Mouse (Mus musculus) kidney, embryonic 15.5 days (tissue): ENCODE measurements around the gene Vav2. TPM values are rescaled to one million over a fixed set of nuclear protein-coding genes. Genes with fewer than 3 reads are reported as not detected.
A peak's percentile ranks its signal among the peaks of the same experiment; 100 is the strongest.

Experiments used
- ATAC-seq: fragments of 200-750 bp; cut with Nextera tagmentation; replicated peaks from 2 replicates; pipeline ENCODE4 v1.8.0; 2017; ENCODE audit warnings: moderate TSS enrichment; ENCODE audit not compliant: low FRiP score
- H3K27ac ChIP-seq: fragments of 300-500 bp; sonication (generic); 2 replicates; pipeline ENCODE4 v1.5.1; 2015; ENCODE audit warnings: mild to moderate bottlenecking, inconsistent platforms
- H3K27me3 ChIP-seq: fragments of 300-500 bp; sonication (generic); 2 replicates; pipeline ENCODE4 v1.6.1; 2015; ENCODE audit warnings: inconsistent platforms
- H3K36me3 ChIP-seq: fragments of 300-500 bp; sonication (generic); 2 replicates; pipeline ENCODE4 v1.6.1; 2015; ENCODE audit warnings: inconsistent platforms
- H3K4me1 ChIP-seq: fragments of 300-500 bp; sonication (generic); 2 replicates; pipeline ENCODE4 v1.6.1; 2015; ENCODE audit warnings: inconsistent platforms
- H3K4me2 ChIP-seq: fragments of 300-500 bp; sonication (generic); 2 replicates; pipeline ENCODE4 v1.6.1; 2015; ENCODE audit warnings: moderate library complexity, mild to moderate bottlenecking, inconsistent platforms
- H3K4me3 ChIP-seq: fragments of 300-500 bp; sonication (generic); replicated peaks from 2 replicates; pipeline ENCODE4 v1.5.1; 2015; ENCODE audit warnings: mild to moderate bottlenecking, inconsistent platforms
- H3K9ac ChIP-seq: fragments of 300-500 bp; sonication (generic); 2 replicates; pipeline ENCODE4 v1.6.1; 2015; ENCODE audit warnings: mild to moderate bottlenecking, inconsistent platforms
- H3K9me3 ChIP-seq: fragments of 300-500 bp; sonication (generic); replicated peaks from 2 replicates; pipeline ENCODE4 v1.6.1; 2016; ENCODE audit warnings: inconsistent platforms
- WGBS: fragments of 180-500 bp; shearing (Covaris S2); methylation state at CpG from one replicate; pipeline ENCODE4 v1.1.7; 2015; ENCODE audit warnings: mixed read lengths; 5-methylcytosine and 5-hydroxymethylcytosine counted together
- polyA plus RNA-seq: library from polyadenylated mRNA; unstranded; fragments of >200 nt; fragmentation: Nextera tagmentation; extraction: Ambion mirVana; gene quantifications from 2 replicates; pipeline ENCODE4 v1.2.1, GENCODE M21; 2015

Gene Vav2
- polyA plus RNA-seq, 1 experiment from 2014 or later: 8.3 TPM

DNA sequence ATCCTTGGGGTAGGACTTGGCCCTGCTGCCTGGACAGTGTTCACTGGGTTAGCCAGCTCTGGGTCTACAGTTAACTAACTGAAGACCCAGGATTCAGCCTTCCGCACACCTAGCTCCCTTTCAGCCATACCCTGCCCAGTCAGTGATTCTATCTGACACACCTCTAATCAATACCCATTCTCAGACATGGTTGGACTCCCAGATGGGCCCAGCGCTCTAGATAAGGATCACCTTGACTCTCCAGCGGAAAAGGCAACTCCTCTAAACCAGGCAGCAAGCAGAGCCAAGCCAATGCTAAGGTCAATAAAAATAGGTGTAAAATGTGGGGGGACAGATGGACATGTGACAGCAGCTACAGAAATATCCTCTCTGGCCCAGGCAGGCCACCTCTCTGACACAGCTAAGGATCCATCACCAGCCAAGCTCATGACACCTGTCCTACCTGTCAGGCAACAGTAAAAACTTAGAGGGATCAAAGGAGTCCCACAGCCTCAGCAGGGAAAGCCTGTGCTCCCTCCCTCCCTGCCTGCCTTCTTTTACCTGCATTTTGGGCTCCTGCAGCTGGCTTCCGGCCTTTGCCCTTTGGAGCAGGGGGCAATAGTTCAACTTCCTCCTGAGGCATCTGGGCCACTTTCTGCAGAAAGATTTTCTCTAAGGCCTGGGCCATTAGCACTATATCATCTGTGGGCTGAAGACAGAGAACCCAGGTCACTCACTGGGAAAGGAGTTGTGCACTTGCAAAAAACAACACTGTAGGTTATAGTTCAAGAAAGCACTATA lies 35.2 kb upstream of the Vav2 start:
- no peaks in the 10 kb centered on the region for H3K9me3 ChIP-seq
- no peak overlapping the region for H3K4me3 ChIP-seq
- H3K27ac ChIP-seq: no peak overlapping the region
- peaks cover 96% of the 10 kb centered on the region for H3K36me3 ChIP-seq
- 80% methylated on average over 4 of the region's 4 CpGs for WGBS
- ATAC-seq: no peak
- peaks cover 5% of the 10 kb centered on the region; the same call in 1 of the 2 replicates for H3K4me1 ChIP-seq
- no peaks in the 10 kb centered on the region for H3K27me3 ChIP-seq
- H3K9ac ChIP-seq: no peak overlapping the region
- H3K4me2 ChIP-seq: no peak overlapping the region

DNA sequence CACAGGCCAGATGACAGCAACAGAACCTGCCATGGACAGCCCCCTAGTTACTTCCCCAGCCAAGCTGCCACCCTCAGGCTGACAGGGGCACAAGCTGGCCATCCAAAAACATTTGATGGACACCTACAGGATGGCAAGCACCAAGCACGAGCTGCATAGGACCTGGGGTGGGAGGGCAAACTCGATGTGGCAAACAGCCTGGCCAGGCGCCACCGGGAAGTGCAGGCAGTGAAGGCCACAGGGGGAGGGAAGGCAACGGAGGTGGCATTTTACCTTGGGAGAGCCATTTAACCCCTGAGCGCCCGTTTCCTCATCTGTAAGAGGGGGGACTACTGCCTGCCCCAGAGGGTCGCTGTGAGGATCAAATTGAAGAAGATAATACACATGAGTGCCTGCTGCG lies 33.8 kb upstream of the Vav2 start:
- no peak overlapping the region for H3K9ac ChIP-seq
- H3K36me3 ChIP-seq: peaks cover 98% of the 10 kb centered on the region
- H3K27ac ChIP-seq: no peak overlapping the region
- H3K27me3 ChIP-seq: no peaks in the 10 kb centered on the region
- H3K4me3 ChIP-seq: no peak overlapping the region
- H3K9me3 ChIP-seq: no peaks in the 10 kb centered on the region
- 64% methylated on average over 9 of the region's 9 CpGs for WGBS
- H3K4me2 ChIP-seq: no peak overlapping the region
- H3K4me1 ChIP-seq: no peaks in the 10 kb centered on the region
- ATAC-seq: no peak

DNA sequence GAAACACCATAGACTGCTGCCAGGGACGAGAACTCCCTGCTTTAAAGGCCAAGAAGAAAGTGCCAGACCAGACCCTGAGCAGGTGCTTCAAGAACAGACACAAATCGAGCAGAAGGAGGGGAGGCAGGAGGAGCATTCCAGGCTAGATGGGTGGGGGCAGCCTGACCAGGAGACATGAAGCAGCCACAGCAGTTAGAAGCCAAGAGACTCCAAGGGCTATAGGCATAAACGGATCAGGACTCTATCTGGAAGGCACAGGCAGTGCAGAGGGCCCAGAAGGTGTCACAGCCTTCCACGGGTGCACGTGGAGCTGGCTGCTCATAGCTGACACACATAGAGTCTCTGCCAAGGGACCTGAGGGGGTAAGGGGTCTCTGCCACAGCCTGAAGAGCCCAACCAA lies 33.3 kb upstream of the Vav2 start:
- Histone ChIP-seq H3K27ac (no peak overlapping the region), H3K4me2 (no peak overlapping the region), H3K27me3 (no peaks in the 10 kb centered on the region), H3K9ac (no peak overlapping the region), H3K36me3 (peaks cover 98% of the 10 kb centered on the region), H3K4me3 (no peak overlapping the region), H3K9me3 (no peaks in the 10 kb centered on the region), H3K4me1 (no peaks in the 10 kb centered on the region)
- ATAC-seq: no peak
- WGBS: 90% methylated on average over 5 of the region's 5 CpGs

DNA sequence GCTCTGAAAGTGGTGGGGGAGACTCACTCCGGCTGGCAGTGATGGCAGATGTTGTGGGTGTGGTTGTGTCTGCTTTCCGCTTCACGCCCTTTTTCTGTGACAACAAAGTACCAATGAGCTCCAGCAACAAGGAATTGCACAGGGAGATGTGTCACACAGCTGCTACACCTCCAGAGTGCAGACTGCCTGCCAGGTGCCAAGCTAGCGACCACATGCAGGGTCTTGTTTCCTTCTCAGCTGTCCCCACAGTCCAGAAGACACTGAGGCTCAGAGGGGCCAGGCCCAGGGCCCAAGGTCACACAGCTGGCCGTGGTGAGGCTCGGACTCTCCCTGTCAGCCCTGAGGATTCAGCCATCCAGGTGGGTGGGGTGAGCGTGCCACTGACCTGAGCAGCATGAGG lies 32.9 kb upstream of the Vav2 start:
- no peak overlapping the region for H3K27ac ChIP-seq
- H3K36me3 ChIP-seq: peaks cover 100% of the 10 kb centered on the region
- no peak overlapping the region for H3K4me2 ChIP-seq
- no peaks in the 10 kb centered on the region for H3K4me1 ChIP-seq
- no peaks in the 10 kb centered on the region for H3K9me3 ChIP-seq
- no peak for ATAC-seq
- H3K4me3 ChIP-seq: no peak overlapping the region
- WGBS: 80% methylated on average over 7 of the region's 7 CpGs
- no peaks in the 10 kb centered on the region for H3K27me3 ChIP-seq
- no peak overlapping the region for H3K9ac ChIP-seq

DNA sequence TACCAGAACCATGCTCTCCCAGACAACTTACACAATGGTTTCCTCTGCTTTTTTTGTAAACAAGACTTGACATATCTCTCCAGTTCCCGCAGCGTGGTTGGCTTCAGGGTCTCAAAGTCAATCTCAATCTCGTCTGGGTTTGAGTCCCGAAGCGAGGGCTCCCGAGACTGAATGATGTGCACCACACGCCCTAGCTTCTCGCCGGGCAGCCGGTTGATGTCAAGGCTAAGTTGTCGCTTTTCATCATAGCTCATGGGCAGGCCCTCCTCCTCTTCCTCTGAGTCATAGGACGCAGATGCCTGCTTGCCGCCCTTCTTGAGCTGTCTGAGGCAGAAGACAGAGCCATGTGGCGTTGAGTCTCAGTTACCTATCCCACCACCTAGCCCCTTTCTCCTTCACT lies 23.4 kb upstream of the Vav2 start:
- Histone ChIP-seq H3K27me3 (no peaks in the 10 kb centered on the region), H3K4me2 (no peak overlapping the region), H3K9me3 (no peaks in the 10 kb centered on the region), H3K9ac (no peak overlapping the region), H3K27ac (no peak overlapping the region), H3K4me3 (no peak overlapping the region), H3K4me1 (no peaks in the 10 kb centered on the region), H3K36me3 (peaks cover 100% of the 10 kb centered on the region)
- 86% methylated on average over 14 of the region's 14 CpGs for WGBS
- ATAC-seq: no peak

DNA sequence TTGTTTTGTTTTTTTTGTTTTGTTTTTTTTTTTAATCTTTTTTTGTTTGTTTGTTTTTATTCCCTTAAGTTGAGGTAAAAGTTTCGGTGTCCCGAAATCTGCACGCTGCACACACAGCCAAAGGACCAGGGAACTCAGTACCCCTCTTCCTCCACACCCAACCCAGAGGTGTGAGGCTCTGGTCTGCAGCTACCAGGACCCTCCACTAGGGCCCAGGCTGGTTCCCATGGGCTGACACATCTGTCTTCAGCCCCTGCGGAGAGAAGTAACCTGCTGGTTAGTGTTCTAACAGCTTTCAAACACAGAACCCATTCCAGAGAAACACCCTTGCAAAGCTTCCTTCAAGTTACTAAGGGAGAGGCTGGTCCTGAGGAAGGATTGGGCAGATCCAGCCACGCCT lies 20.9 kb upstream of the Vav2 start:
- no peaks in the 10 kb centered on the region for H3K27me3 ChIP-seq
- H3K36me3 ChIP-seq: peaks cover 89% of the 10 kb centered on the region
- no peak overlapping the region for H3K4me2 ChIP-seq
- no peaks in the 10 kb centered on the region for H3K9me3 ChIP-seq
- ATAC-seq: no peak
- no peak overlapping the region for H3K27ac ChIP-seq
- 90% methylated on average over 5 of the region's 5 CpGs for WGBS
- no peak overlapping the region for H3K9ac ChIP-seq
- H3K4me3 ChIP-seq: no peak overlapping the region
- peaks cover 7% of the 10 kb centered on the region for H3K4me1 ChIP-seq

DNA sequence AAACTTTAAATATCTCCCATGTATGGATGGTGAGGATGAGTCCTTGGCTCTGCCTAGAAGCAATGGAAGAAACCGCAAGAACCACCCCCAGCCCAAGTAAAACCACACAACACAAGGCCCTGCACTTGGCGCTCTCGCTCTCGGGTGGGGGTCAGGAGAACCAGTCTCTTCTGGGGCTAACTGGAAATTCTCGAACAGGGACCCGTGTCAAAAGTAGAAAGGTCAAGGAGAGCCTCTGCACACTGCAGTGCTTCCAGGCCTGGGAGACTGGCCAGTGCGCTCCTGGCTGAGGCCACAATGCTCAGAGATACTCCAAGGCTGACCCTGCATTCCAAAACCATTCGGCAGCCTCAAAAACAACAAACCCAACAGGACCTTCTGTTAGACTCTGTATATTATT lies 20.0 kb upstream of the Vav2 start:
- H3K9ac ChIP-seq: no peak overlapping the region
- H3K9me3 ChIP-seq: no peaks in the 10 kb centered on the region
- no peaks in the 10 kb centered on the region for H3K27me3 ChIP-seq
- H3K4me3 ChIP-seq: no peak overlapping the region
- no peak for ATAC-seq
- H3K4me2 ChIP-seq: no peak overlapping the region
- peaks cover 14% of the 10 kb centered on the region for H3K4me1 ChIP-seq
- 91% methylated on average over 8 of the region's 8 CpGs for WGBS
- peaks cover 79% of the 10 kb centered on the region for H3K36me3 ChIP-seq
- H3K27ac ChIP-seq: no peak overlapping the region

DNA sequence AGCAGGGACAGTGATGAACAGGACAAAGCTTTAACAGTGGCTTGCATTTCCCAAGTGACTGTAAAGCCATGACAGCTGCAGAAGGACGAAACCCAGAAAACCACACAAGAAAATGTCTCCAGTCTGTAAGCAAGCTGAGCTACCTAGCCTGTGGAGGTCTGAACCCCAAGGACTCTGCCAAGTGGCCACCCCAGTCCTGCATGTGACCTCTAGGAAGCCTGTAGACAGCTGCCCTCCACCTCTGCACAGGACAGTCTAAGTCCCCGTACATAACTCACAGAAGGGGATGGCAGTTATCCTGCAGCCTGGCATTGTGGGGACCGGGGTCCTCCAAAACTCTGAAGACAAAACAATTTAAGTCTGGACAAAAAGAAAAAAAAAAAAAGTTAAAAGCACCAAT lies 19.1 kb upstream of the Vav2 start:
- Histone ChIP-seq H3K9me3 (no peaks in the 10 kb centered on the region), H3K4me2 (no peak overlapping the region), H3K4me3 (no peak overlapping the region), H3K4me1 (peaks cover 16% of the 10 kb centered on the region), H3K36me3 (peaks cover 70% of the 10 kb centered on the region), H3K27ac (no peak overlapping the region), H3K27me3 (no peaks in the 10 kb centered on the region), H3K9ac (no peak overlapping the region)
- 86% methylated on average over 3 of the region's 3 CpGs for WGBS
- ATAC-seq: no peak

DNA sequence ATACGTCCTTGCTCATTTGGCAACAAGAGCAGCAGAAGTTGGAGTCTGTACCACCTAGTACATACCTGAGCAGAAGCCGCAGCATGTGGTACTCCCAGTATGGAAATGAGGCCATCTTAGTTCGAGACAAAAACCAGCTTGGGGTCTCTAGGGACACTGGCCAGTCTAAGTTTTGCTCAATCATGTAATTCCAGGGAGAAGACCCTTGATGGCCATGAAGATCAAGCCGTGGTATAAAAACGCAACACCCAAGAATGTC lies 16.5 kb upstream of the Vav2 start:
- Histone ChIP-seq H3K9ac (no peak overlapping the region), H3K27me3 (no peaks in the 10 kb centered on the region), H3K4me1 (peaks cover 17% of the 10 kb centered on the region), H3K36me3 (peaks cover 45% of the 10 kb centered on the region), H3K4me2 (peak overlapping the region; percentile 81), H3K4me3 (peak overlapping the region; percentile 72; the same call in 1 of the 2 replicates), H3K27ac (no peak overlapping the region), H3K9me3 (no peaks in the 10 kb centered on the region)
- no peak for ATAC-seq
- WGBS: 76% methylated on average over 5 of the region's 5 CpGs

DNA sequence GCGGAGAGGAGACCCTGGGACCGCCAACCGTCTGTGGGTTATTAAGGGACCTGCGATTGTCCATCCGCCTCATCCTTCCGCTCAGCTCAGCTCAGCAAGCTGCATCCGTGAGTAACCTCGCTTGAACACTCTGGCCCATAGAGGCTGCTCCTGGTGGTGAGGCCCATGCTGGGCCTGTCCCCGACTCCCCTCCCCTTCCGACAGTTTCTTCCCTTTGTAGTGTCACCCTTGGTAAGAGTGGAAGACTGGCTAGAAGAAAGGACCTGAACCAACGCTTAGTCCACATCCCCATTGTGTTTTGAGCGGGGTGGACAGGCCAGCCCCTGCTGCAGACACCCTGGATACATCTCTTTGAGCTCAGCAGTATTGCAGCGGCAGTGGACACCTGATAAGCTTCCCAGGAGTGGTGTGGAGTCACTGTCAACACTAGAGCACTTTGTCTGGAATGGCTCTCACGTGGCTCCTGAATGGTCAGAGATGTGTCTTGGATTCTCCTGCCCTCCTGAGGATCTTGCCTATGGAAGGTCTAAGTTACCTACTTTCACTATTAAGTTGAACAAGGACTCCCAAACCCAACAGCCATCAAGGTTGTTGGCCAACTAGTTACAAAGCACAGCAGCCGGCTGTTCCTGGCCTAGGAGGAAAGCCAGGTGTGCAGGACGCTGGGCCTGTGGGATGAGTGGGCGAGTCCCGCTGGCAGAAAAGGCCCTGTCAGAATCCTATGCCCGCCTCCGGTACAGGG lies 16.0 kb upstream of the Vav2 start:
- Histone ChIP-seq H3K27ac (peak overlapping the region; percentile 74), H3K9ac (peak overlapping the region; percentile 71), H3K4me3 (peak overlapping the region; percentile 72), H3K27me3 (no peaks in the 10 kb centered on the region), H3K4me2 (peak overlapping the region; percentile 81), H3K4me1 (peaks cover 22% of the 10 kb centered on the region), H3K36me3 (peaks cover 40% of the 10 kb centered on the region), H3K9me3 (no peaks in the 10 kb centered on the region)
- peak; percentile 63 for ATAC-seq
- WGBS: 30% methylated on average over 20 of the region's 20 CpGs

DNA sequence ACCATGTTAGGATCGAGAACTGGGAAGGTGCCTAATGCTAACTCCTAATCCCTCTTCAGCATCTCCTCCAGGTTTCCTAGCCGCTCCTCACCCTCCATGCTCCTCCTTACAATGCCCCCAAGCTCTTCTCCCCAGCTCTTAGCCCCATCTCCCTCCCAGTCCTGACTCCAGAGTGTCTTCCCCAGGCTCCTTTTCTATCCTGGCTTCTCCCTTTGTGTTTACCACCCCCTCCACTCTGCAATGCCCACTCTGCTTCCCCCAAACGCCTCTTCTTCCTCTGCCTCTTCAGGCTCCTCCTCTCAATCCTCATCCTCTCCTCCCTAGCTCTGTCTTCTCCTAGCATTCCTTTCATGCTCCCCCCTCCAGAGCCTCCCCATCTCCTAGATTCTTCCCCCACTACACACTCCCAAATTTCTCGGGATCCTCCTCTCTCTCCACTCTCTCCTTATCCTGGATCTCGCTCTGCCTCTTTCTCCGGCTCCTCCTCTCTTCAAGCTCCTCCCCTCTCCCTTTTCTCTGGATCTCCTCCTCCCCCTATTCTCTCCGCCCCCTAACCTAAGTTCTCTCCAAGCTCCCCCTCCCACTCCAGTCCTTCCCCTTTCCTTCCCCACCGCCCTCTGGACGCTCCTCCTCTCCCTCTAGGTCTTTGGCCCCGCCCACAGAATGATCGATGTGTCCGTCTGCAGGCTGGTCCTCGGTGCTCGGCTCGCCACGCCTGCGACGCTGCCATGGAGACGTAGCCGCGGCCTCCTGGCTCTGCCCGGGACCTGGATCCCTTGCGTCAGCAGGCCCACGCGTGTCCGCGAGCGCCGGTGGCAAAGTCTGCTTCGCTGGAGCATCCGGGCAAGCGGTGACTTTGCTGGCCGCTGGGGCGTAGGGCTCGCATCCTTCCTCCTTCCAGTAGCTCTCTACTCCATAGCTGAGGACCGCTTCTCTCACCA lies 15.2 kb upstream of the Vav2 start, which contains the start of gene Brd3os:
Brd3os (plus strand) TSS at position 558 of the 941 bp plus-strand sequence.
- Histone ChIP-seq H3K4me1 (peaks cover 22% of the 10 kb centered on the region), H3K9ac (peak within 1 kb of the TSS; percentile 71), H3K27ac (peak within 1 kb of the TSS; percentile 83), H3K9me3 (no peaks in the 10 kb centered on the region), H3K4me2 (peak within 1 kb of the TSS; percentile 81), H3K27me3 (no peaks in the 10 kb centered on the region), H3K36me3 (peaks cover 32% of the 10 kb centered on the region), H3K4me3 (peak within 1 kb of the TSS; percentile 72)
- under 1% methylated on average over 36 of the region's 36 CpGs for WGBS
- peak; percentile 91 for ATAC-seq

DNA sequence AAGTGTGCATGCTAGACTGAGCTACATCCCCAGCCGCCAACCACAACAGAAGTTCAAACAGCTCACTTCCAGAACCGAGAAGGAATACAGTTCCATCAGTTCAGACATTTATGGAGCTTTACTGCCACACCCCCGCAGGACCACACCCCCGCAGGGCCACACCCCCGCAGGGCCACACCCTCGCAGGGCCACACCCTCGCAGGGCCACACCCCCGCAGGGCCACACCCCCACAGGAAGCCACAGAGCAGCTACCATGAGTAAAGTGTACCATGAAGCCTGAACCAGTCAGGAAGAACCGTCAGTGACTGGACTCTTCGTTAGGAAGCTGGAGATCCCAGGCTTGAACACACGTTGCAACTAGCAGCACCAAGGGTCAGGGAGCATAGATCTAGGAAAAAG lies 11.4 kb upstream of the Vav2 start:
- Histone ChIP-seq H3K4me1 (peaks cover 21% of the 10 kb centered on the region), H3K27ac (no peak overlapping the region), H3K4me2 (no peak overlapping the region), H3K36me3 (no peaks in the 10 kb centered on the region), H3K9me3 (no peaks in the 10 kb centered on the region), H3K4me3 (no peak overlapping the region), H3K27me3 (no peaks in the 10 kb centered on the region), H3K9ac (no peak overlapping the region)
- WGBS: 11% methylated on average over 11 of the region's 11 CpGs
- ATAC-seq: no peak
